Mouse (Mus musculus) limb, embryonic 11.5 days (tissue): ENCODE results near the gene Vldlr. TPM values are rescaled to one million over a fixed set of nuclear protein-coding genes. Genes with fewer than 3 reads are reported as not detected.

Experiments used
- ATAC-seq: fragments of 200-750 bp; cut with Nextera tagmentation; 2 replicates; pipeline ENCODE4 v1.8.0; 2017; ENCODE audit warnings: low read depth; ENCODE audit not compliant: insufficient number of reproducible peaks, low FRiP score, low TSS enrichment
- DNase-seq: peaks from one replicate; pipeline ENCODE4 v3.0.0-alpha.2; 2015; ENCODE audit warnings: low spot score
- H3K27ac ChIP-seq: fragments of 300-500 bp; sonication (generic); replicated peaks from 2 replicates; pipeline ENCODE4 v1.5.1; 2014; ENCODE audit warnings: low read depth, mild to moderate bottlenecking, low read length
- H3K27me3 ChIP-seq: fragments of 300-500 bp; sonication (generic); 2 replicates; pipeline ENCODE4 v1.6.1; 2014; ENCODE audit warnings: mild to moderate bottlenecking, low read length, mixed read lengths; ENCODE audit not compliant: control insufficient read depth, insufficient read depth
- H3K36me3 ChIP-seq: fragments of 300-500 bp; sonication (generic); 2 replicates; pipeline ENCODE4 v1.6.1; 2014; ENCODE audit warnings: mild to moderate bottlenecking, low read length, moderate library complexity, mixed read lengths; ENCODE audit not compliant: control insufficient read depth, insufficient read depth
- H3K4me1 ChIP-seq: fragments of 300-500 bp; sonication (generic); 2 replicates; pipeline ENCODE4 v1.6.1; 2014; ENCODE audit warnings: low read length, mixed read lengths; ENCODE audit not compliant: control insufficient read depth, insufficient read depth
- H3K4me2 ChIP-seq: fragments of 300-500 bp; sonication (generic); 2 replicates; pipeline ENCODE4 v1.6.1; 2014; ENCODE audit warnings: low read depth, mild to moderate bottlenecking, moderate library complexity; ENCODE audit not compliant: severe bottlenecking
- H3K4me3 ChIP-seq: fragments of 300-500 bp; sonication (generic); 2 replicates; pipeline ENCODE4 v1.5.1; 2014; ENCODE audit warnings: low read depth, low read length
- H3K9ac ChIP-seq: fragments of 300-500 bp; sonication (generic); 2 replicates; pipeline ENCODE4 v1.6.1; 2014; ENCODE audit warnings: mild to moderate bottlenecking, low read length
- H3K9me3 ChIP-seq: fragments of 300-500 bp; sonication (generic); 2 replicates; pipeline ENCODE4 v1.6.1; 2016; ENCODE audit warnings: low read length; ENCODE audit not compliant: control insufficient read depth
- WGBS: fragments of 180-500 bp; shearing (Covaris S2); extraction: QIAGEN DNeasy Blood & Tissue Kit; methylation state at CpG from one replicate; pipeline ENCODE4 v1.1.7; 2014; 5-methylcytosine and 5-hydroxymethylcytosine counted together
- polyA plus RNA-seq: library from polyadenylated mRNA; unstranded; fragments of >200 nt; fragmentation: Nextera tagmentation; extraction: Ambion mirVana; gene quantifications from 2 replicates; pipeline ENCODE4 v1.2.1, GENCODE M21; 2014

The Vldlr gene
- polyA plus RNA-seq, 1 experiment from 2014 or later: 2.4 TPM

- no peak overlapping the region for H3K27ac ChIP-seq
- DNase-seq (no peak), ATAC-seq (no peak)
- WGBS: 81% methylated on average over 3 of the region's 3 CpGs
- H3K36me3 ChIP-seq: no peaks in the 10 kb centered on the region
- H3K9me3 ChIP-seq: no peaks in the 10 kb centered on the region
- no peak overlapping the region for H3K4me3 ChIP-seq
- no peak overlapping the region for H3K9ac ChIP-seq
- H3K4me1 ChIP-seq: no peaks in the 10 kb centered on the region
- H3K27me3 ChIP-seq: no peaks in the 10 kb centered on the region
- H3K4me2 ChIP-seq: no peak overlapping the region
Observed at GRCm38 (mm10) chr19:27255678-27256077, 39.4 kb downstream of the Vldlr start.

- Histone ChIP-seq H3K4me2 (no peak overlapping the region), H3K36me3 (no peaks in the 10 kb centered on the region), H3K27ac (no peak overlapping the region), H3K4me1 (no peaks in the 10 kb centered on the region), H3K4me3 (no peak overlapping the region), H3K9me3 (no peaks in the 10 kb centered on the region), H3K9ac (no peak overlapping the region), H3K27me3 (no peaks in the 10 kb centered on the region)
- ATAC-seq (no peak), DNase-seq (peak; percentile 29)
- WGBS: 35% methylated on average over 4 of the region's 4 CpGs
Observed at GRCm38 (mm10) chr19:27260102-27260501, 43.8 kb downstream of the Vldlr start.

- H3K27me3 ChIP-seq: no peaks in the 10 kb centered on the region
- H3K27ac ChIP-seq: no peak overlapping the region
- ATAC-seq (no peak), DNase-seq (no peak)
- H3K9ac ChIP-seq: no peak overlapping the region
- no peaks in the 10 kb centered on the region for H3K36me3 ChIP-seq
- no peaks in the 10 kb centered on the region for H3K9me3 ChIP-seq
- H3K4me2 ChIP-seq: no peak overlapping the region
- no peak overlapping the region for H3K4me3 ChIP-seq
- 87% methylated on average over 8 of the region's 8 CpGs for WGBS
- H3K4me1 ChIP-seq: no peaks in the 10 kb centered on the region
Observed at GRCm38 (mm10) chr19:27260621-27261278, 44.5 kb downstream of the Vldlr start.

GRCm38 (mm10) chr19:27262141-27262540, 45.9 kb downstream of the Vldlr start:
- Histone ChIP-seq H3K27ac (no peak overlapping the region), H3K4me1 (no peaks in the 10 kb centered on the region), H3K4me3 (no peak overlapping the region), H3K9me3 (no peaks in the 10 kb centered on the region), H3K36me3 (no peaks in the 10 kb centered on the region), H3K4me2 (no peak overlapping the region), H3K9ac (no peak overlapping the region), H3K27me3 (no peaks in the 10 kb centered on the region)
- 89% methylated on average over 3 of the region's 3 CpGs for WGBS
- ATAC-seq (no peak), DNase-seq (no peak)

- no peak for DNase-seq
- Histone ChIP-seq H3K36me3 (no peaks in the 10 kb centered on the region), H3K27me3 (no peaks in the 10 kb centered on the region), H3K4me2 (no peak overlapping the region), H3K4me3 (no peak overlapping the region), H3K9me3 (no peaks in the 10 kb centered on the region), H3K4me1 (no peaks in the 10 kb centered on the region), H3K27ac (no peak overlapping the region), H3K9ac (no peak overlapping the region)
- WGBS: 74% methylated on average over 2 of the region's 2 CpGs
- ATAC-seq: no peak
Observed at GRCm38 (mm10) chr19:27273385-27273784, 57.1 kb downstream of the Vldlr start.

GRCm38 (mm10) chr19:27274382-27274781, 58.1 kb downstream of the Vldlr start:
- Histone ChIP-seq H3K4me3 (no peak overlapping the region), H3K4me1 (no peaks in the 10 kb centered on the region), H3K9ac (no peak overlapping the region), H3K4me2 (no peak overlapping the region), H3K27me3 (no peaks in the 10 kb centered on the region), H3K9me3 (no peaks in the 10 kb centered on the region), H3K36me3 (no peaks in the 10 kb centered on the region), H3K27ac (no peak overlapping the region)
- WGBS: 88% methylated on average over 1 of the region's 1 CpGs
- ATAC-seq (no peak), DNase-seq (no peak)

GRCm38 (mm10) chr19:27279174-27279573, 62.9 kb downstream of the Vldlr start:
- 88% methylated on average over 2 of the region's 2 CpGs for WGBS
- no peak overlapping the region for H3K4me2 ChIP-seq
- no peak for ATAC-seq

More at GRCm38 (mm10) chr19:27279174-27279573, 62.9 kb downstream of the Vldlr start:
- Histone ChIP-seq H3K27ac (no peak overlapping the region), H3K4me1 (no peaks in the 10 kb centered on the region), H3K9ac (no peak overlapping the region), H3K36me3 (no peaks in the 10 kb centered on the region), H3K9me3 (no peaks in the 10 kb centered on the region), H3K4me3 (no peak overlapping the region), H3K27me3 (no peaks in the 10 kb centered on the region)
- DNase-seq: no peak
